Mouse (Mus musculus): Measurements from ENCODE around the gene Rmdn2. TPM values are rescaled to one million over a fixed set of nuclear protein-coding genes. Genes with fewer than 3 reads are reported as not detected.
A peak's percentile ranks its signal among the peaks of the same experiment; 100 is the strongest.

The Rmdn2 gene
- total RNA-seq, 4 experiments from 2014 or later = 9.6 to 15.5 (median 14.7) TPM

DNA sequence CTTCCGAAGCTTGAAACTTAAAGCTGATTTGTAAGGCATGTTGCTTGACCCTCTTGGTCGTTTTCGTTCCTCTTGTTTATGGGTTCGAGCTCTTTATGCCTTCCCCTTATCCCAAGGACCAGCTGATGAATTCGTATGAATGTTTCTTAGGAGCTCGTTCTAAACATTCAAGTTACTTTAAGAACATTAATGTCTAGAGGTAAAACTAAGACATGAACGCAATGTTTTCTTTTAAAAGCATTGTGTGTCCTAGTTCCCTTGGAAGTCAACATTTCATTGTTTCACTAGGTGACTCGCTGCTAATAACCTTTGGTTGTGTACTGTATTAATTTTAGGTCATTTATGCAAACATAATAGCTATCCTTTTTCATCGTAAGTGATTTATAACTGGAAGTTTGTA is 4.2 kb downstream of the Rmdn2 start:
- DNase-seq (ENCODE audit: low spot score) = no peak

DNA sequence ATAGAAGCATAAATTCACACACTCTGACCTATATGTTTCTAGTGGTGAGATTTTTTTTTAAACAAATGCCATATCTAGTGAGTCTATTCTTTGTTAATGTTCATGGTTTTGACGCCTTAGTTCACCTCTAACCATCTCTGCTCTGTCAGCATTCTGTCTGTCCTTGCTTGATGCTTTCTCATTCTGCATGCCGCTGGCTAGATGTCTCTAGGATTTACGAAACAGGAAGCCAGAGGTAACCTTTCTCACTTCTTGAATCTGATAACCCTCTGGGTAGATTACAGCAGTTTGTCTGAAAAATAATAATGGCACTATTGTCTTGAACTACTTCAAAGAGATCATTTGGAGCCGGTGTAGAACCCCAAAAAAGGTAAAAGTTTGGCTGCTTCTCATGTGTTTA is 5.0 kb downstream of the Rmdn2 start:
- no peak for DNase-seq (ENCODE audit: low spot score)

DNA sequence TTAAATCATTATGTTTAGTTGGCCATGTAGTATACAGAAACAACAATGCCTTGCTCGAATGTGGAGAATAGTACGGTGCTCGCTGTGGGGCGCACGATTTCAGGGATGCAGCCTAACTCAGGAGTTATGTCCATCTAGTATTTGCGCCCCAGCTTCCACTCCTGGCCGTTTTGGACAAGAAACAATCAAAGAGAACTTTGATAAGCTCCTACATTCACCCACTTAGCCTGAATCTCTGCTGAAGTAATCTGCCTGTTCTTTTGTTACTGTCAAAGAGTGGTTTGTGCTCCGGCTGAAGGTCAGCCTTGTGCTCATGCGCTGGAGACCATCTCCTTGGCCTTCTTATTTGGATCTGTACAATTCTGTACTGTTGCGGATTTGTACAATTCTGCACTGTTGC is 6.8 kb downstream of the Rmdn2 start:
- no peak for DNase-seq (ENCODE audit: low spot score)

DNA sequence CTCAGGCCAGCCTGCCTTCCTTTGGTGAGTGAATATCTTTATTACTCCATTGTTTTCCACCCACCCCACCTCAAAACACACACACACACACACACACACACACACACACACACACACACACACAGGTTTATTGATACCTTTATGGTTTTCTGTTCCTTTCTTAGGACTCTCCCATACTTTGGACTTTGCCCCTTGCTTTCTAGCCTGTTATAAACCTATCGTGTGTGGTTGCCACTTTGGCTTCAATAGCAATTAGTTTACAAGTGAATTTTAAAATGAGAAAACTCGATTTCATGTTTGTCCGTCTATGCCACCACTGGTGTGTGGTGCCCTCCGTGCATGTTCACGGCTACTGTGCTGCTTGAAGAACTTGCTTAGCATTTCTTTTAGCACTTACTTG is 7.3 kb downstream of the Rmdn2 start:
- DNase-seq (ENCODE audit: low spot score) = no peak

DNA sequence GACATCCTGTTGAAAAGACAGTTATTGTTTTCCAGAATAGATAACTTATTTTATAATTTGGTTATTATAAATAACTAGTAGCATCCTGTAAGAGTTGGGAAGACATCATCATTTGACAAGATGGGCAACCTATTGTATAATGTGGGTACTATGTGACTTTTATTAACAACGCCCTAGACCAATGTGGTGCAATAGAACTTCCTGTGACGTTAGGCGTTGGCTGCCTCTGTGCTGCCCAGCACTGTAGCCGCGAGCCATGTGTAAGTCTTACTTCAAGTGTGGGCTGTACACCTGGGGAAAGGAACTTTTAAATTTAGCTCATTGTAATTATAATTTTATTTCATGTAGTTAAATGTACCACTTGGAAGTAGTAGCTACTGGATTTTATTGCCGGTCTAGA is 10.4 kb downstream of the Rmdn2 start:
- no peak for DNase-seq (ENCODE audit: low spot score)

GRCm38 (mm10) chr17:79622574-79622973 is 10.9 kb downstream of the Rmdn2 start:
- no peak for DNase-seq (ENCODE audit: low spot score)

- no peak for DNase-seq (ENCODE audit: low spot score)
These were observed 12.2 kb downstream of the Rmdn2 start for GRCm38 (mm10) chr17:79623841-79624240.

GRCm38 (mm10) chr17:79626241-79626816 is 14.7 kb downstream of the Rmdn2 start:
- DNase-seq (ENCODE audit: low spot score) = no peak

DNA sequence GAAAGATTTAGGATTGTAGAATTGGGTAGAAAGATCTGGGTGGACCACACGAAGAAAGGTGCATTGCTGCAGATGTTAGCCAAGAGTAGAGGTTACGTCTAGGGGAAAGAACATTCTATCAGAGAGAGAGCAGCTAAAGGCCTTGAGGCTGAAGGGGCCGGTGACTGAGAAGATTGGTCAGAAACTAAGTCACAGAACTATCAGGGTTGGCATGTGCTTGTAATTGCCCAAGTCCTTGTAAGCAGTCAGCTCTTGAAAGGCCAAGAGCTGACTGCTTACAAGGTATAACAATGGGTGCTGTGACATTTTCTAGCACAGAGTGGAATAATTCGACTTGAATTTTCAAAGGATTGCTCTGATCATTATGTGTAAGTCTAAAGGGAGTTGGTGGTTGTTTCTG is 38.2 kb downstream of the Rmdn2 start:
- DNase-seq (ENCODE audit: low spot score) = no peak

DNA sequence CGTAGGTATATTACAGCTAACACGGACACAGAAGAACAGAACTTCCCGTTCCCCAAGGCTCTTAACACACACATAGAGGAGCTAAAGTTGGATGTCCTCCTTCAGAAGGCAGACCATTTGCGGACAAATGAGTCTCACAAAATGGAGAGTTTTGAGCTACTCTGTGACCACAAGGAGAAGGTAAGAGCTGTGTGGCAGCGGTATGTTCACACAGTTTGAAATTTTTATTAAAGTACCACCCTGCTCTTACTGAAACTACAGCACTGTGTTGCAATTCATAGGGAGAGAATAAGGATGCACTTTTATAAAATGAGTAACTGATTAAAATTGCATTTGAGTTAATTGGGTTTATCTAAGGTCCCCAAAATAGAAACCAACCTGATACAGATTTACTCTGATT is 38.6 kb downstream of the Rmdn2 start:
- no peak for DNase-seq (ENCODE audit: low spot score)

DNA sequence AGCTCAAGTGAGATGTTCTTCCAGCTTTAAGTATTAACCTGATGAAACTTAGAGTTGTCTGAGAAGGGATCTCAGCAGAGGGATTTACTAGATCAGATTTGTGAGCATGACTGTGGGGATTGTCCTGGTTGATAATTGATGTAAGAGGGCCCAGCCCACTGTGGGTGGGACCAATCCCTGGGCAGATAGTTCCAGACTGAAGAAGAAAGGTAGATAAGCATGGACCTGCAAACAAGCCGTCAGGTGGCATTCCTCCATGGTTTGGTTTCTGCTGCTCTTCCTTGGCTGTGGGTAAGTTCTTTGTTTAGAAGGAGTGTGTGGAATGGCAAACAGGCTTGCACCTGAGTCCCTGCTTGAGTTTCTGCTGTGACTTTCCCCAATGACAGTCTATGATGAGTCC is 41.5 kb downstream of the Rmdn2 start:
- DNase-seq (ENCODE audit: low spot score) = no peak

- no peak for DNase-seq (ENCODE audit: low spot score)
These were observed 42.5 kb downstream of the Rmdn2 start for GRCm38 (mm10) chr17:79654187-79654586.

DNA sequence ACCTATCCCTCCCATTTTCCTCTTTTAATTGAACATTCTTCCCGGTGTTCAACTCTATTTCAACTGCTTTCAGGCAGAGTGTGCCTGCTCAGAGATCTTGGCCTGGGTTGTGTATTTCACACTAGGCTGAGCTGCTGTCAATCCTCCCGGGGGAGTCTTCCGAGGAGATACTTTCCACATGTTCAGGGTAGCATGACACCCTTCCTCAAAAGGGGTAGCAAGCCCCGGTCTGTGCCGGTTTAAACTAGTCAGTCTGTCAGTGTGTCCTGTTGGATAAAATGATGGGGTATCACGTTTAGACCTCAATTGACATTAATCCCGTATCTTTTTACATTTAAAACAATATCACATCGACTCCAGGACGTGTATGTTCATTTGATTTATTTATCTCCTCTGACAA is 46.1 kb downstream of the Rmdn2 start:
- no peak for DNase-seq (ENCODE audit: low spot score)

GRCm38 (mm10) chr17:79658452-79658851 is 46.8 kb downstream of the Rmdn2 start:
- DNase-seq (ENCODE audit: low spot score) = no peak

DNA sequence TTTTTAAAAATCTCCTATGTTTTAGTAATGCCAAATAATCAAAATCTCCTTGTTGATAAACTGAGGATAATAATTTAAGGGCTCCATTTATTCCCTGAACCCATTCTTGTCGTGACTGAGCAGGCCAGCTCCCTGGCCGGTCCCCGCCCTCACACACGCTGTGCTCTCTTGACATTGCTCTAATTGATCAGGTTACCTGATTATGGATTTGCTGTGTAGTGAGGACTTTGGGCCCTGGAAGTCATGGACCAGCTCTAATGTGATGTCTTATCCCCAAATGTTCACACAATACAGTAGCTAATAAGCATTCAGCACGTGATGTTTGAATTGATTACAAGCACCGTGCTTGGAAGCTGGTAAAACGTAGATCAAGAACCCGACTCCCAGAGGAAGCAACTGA is 47.2 kb downstream of the Rmdn2 start:
- DNase-seq (ENCODE audit: low spot score) = no peak

GRCm38 (mm10) chr17:79661387-79661786 is 49.7 kb downstream of the Rmdn2 start:
- DNase-seq (ENCODE audit: low spot score) = peak; percentile 56

DNA sequence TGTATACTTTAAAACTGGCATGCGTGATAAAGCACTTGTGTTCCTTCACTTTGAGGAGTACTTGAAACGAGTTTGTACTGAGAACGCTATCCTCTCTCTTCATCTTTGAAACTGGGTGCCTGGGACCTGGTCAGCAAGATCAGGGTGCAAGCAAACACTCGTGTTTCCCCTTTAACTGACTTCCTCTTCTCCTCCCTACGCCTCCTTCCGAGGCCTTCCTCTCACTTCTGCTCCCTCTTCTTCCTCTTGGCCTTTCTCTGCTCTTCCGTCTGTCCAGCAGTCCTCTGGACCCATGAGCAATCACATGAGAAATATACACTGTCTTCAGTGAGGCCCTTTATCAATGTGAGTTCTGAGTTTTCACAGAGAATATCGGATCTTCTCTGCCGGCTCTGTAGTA is 50.2 kb downstream of the Rmdn2 start:
- no peak for DNase-seq (ENCODE audit: low spot score)

GRCm38 (mm10) chr17:79663393-79664105 is 51.9 kb downstream of the Rmdn2 start:
- peak; percentile 11 for DNase-seq (ENCODE audit: low spot score)

- no peak for DNase-seq (ENCODE audit: low spot score)
These were observed 52.4 kb downstream of the Rmdn2 start for GRCm38 (mm10) chr17:79664106-79664417.

GRCm38 (mm10) chr17:79670837-79671236 is 59.2 kb downstream of the Rmdn2 start:
- no peak for DNase-seq (ENCODE audit: low spot score)

GRCm38 (mm10) chr17:79695106-79695505 is 83.4 kb downstream of the Rmdn2 start:
- no peak for DNase-seq (ENCODE audit: low spot score)

DNA sequence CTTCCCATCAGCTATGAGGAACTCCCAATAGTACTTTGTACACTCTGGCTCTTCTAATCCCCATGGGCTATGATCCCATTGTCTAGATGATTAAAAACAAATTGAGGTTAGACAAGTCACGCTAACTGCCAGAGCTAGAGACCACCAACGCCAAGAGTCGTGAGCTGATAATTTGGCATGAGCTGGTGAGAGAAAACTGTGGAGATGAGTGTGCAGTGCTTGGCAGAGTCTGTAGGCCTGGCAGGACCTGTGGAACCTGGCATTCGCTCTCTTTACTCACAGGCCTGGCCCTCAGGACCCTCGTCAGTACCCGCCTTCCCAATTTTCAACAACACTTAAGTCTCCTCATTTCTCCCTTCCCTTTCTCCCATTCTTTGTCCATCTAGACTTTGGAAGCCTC is 83.9 kb downstream of the Rmdn2 start:
- no peak for DNase-seq (ENCODE audit: low spot score)

DNA sequence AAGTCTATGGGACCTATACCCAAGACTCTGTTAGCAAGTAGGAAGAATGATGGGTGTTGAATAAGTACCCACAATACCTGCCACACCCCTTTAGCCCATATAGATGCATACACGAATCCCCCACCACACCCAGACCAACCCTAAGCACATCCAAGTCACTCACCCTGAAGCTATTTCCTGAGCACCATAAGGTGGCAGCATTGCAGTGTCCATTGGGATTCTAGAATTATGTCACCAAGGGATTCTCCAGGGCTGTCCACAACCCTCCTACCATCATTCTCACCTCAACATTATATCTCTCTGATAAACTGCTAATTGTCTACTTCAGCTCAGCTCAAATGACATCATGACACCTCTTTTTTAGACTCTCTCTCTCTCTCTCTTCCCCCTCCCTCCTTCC is 87.5 kb downstream of the Rmdn2 start:
- DNase-seq (ENCODE audit: low spot score) = no peak

DNA sequence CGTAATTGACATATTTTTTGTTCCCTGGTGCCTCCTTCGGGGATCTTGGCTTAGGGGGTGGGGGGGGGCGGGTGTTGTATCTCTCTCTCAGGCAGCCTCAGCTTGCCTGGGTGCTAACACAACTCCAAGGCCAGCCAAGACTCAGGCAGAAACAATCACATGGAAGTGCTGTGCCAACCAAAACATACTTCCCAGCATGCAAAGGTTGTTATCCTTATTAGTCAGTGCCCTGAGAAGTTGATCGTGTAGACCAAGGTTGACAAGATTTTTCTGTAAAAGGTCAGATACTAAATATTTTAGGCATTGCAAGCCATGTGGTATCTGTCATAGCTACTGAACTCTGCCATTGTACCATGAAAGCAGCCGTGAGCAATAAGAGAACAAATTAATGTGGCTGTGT is 89.2 kb downstream of the Rmdn2 start:
- no peak for DNase-seq (ENCODE audit: low spot score)
